Mouse (Mus musculus): ENCODE measurements at regions not wholly inside any gene's neighbourhood (a gene's known extent, or its start where the extent isn't known, plus 50 kb on each side); places are given as distances from the start of the nearest gene placed in this dataset.
"Not testable (repeated sequence)": the region's sequence is repeated elsewhere in the genome, so short reads cannot be mapped to it uniquely, and the experiment has no call there.

DNA sequence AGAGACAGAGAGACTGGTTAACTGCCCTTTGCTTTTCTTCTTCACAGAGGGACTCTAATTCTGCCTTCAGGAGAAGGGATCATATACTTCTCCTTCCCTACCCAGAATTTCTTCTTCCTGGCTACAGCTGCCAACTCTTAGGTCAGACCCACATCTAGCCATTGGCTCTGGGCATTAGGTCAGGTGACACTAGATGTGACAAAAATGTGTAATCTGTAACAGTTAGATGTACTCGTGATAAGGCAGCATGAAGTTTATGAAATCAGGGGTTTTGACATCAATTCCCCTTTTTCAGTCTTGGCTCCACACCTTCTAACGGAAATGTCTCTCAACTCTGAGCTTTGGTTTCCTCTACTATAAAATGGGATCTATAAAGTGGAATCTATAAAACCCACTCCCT is 428.4 kb downstream of the Bmper start:
- DNase-seq: no peak

DNA sequence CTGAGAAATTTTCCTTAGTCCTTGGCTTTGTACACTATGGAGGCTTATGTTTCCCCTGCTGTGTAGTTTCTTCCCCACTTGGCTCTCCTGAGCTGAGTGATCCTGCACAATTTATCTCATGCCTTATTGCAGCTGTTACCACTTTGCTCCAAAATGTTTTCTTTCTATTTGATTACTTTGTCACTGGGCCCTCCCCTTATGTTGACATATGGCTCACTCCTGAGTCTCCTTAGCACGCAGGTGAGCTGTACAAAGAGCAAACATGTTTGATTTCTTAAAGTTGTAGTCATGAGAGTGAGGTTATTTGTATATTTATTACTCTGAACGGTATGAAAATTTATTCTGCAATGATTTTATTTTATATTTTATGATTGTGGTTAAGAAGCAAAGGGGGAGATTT is 430.2 kb downstream of the Bmper start:
- no peak for DNase-seq

DNA sequence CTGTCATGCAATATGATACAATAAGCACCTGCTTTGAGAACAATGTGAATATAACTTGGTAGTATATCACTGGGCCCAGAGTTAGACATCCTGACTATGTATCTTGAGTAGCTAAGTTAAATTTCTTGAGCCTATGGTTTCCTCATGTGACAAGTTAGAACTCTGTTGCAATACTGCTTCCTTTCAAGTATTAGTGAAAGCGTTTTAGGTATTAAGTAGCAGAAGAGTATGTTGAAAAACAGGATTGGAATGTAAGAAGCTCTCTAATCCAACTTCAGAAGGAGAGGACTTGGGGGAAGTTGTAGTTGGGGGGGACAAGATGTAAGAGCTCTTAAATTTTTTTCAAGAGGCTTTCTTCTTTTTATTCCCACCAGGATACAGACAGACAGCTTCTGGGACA is 431.9 kb downstream of the Bmper start:
- no peak for DNase-seq

DNA sequence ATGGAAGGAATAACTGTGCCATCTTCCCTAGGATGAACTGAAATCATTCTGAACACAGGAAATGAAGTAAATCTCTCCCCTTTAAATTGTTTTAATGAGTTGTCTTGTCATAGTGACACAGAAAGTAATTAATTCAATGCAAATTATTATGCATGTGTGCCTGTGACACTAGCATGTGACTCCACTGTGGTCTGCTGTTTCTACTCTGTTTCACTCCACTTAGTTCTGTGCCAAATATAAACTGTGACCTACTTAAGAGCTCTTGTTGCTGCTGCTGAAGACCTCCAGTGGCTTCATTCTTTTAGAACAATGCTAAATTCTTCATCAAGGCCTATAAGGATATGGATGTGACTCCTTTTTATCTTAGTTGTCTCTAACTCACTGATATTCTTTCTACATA is 431.8 kb upstream of the Npsr1 start:
- DNase-seq: no peak

DNA sequence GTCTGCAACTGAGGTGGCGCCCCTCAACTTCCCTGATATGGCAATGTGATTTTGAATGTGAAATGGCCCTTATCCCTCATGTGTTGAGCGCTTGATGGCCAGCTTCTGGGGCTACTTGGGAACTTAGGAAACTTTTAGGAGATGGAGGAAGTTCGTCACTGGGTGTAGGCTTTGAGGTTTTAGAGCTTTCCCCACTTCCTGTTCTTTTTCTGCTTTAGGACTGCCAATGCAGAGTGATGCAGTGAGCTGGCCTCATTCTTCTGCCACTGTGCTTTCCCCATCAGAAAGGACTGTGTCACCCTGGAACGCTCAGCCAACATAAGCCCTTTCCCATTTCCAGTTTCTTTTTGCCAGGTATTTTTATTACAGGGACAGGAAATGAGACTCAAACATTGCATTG is 428.6 kb upstream of the Npsr1 start:
- DNase-seq: peak; percentile 2

DNA sequence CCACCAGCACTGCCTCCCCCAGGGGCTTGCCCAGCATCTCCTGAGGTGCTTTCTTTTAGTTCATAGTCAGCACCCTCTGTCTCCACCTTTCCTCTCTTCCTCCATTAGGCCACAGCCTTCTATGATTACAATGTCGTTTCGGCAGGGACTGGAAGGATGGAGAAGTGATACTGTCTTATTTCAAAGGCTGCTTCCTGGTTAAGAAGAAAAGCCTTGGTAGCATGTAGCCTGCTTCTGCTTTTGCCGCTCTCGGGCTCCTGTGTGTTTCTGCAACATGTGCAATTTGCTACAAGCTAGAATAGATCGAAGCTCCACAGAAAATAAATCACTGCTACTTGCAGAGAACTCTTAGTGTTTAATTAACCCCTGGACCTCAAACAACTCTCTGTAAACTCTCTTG is 427.2 kb upstream of the Npsr1 start:
- no peak for DNase-seq

DNA sequence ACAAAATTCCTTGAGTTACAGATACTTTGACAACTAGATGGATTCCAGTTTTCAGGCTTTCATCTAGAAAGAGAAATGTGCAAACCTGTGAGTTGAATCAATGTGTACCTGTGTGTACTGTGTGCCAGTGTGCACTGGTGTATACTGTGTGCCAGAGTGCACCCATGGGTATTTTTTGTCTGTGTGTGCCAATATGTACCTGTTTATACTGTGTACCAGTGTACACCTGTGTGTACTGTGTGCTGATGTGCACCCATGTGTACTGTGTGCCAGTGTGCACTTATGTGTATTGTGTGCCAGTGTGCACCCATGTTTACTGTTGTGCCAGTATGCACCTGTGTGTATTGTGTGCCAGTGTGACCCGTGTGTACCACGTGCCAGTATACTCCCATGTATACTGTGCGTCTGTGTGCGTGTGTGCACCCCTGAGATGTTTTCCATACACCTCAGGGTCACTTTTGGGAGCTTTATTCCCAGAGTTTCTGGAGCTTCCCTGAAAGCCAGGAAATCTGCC is 424.4 kb upstream of the Npsr1 start:
- no peak for DNase-seq

DNA sequence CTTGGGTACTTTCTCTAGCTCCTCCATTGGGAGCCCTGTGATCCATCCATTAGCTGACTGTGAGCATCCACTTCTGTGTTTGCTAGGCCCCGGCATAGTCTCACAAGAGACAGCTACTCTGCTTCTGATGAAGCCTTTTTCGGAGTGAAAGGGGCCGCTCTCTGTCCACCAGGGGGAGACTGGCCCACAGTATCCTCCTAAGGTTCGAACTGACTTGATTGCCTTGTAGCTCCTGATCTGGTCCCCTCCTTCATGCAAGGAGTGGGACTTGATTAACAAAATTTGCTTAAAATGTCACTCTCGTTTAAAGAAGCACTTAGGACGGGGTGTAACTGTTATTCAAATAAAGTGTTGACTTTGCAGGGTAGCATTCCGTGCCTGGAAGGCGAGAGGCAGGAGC is 423.0 kb upstream of the Npsr1 start:
- DNase-seq: no peak

DNA sequence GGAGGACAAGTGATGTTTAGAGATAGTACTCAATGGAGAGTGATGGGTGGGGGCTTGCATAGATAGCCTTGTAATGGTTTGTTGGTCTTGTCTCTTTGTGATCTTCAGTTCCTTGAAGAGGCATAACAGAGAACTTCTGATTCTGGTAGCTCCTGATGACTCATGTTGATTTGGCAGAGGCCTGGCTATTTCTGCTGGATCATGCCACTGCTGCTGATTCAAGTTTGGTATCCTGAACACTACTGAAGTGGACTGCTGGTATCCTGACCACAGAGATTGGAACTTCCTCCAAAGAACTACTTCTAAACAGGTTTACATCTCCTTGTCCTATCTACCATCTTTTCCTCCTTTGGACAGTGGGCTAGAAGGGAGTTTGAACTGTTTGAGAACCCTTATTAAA is 408.3 kb upstream of the Npsr1 start:
- no peak for DNase-seq

DNA sequence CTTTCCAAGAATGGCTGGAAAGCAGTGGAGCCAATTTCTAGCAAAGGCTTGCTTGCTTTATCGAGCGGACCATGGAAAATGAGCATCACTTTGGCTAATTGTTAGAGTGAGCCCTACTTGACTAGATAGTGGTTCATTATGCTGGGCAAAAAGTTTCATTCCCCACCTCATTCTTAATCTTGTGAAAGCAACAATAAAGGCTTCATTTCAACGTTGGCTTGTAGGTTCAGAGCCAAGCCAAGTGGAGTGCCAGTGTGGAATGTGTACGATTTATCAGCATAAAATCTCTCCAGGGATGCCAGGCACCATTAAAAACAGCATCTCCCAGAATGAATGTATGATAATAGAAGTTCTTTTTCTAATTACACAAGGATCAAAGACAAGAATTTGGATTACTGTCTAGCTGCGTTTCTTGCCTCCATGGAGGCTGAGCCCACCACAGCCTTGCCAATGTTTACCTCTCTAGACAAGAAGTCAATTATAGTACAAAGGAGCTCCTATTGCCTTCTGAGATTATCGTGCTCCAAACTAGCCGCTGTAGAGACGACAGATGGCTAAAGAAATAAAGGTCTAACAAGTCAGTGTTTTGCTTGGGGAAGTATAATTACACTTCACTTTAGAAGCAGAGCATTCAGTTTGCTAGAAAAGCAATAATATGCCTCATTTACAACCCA is 404.9 kb upstream of the Npsr1 start:
- no peak for DNase-seq

DNA sequence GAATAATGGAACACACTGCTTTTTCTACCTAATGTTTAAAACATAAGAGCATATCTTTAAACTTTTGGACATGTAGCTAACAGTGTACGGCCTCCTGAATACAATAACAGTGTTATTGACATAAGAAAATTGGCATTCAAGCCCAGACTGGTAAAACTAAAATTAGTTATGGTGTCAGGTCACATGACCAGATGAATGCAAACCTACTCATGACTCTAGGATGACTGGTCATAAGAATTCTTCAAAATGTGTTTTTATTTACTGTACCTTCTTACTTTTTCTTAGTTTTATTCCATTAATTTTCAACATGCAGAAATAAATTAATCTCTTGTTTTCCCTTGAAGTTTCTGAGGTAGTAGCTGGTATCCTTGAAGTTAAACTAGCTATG is 404.4 kb upstream of the Npsr1 start:
- no peak for DNase-seq

DNA sequence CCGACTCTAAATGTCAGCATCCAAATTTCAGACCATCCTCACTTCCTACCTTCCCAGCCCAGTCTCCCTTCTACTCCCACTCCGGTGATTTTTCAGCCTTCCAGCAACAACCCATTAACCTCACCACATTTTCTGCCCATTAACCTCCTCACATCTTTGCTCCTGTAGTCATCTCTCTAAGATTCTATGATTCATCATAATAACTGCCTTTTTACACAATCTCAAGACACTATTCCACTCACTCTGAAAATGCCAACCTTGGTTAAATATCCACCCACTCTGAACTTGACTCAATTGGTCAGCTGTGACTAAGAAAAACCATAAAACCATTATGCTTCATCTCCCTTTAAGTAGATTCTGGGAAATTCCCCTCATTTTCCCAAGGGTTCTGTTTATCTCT is 403.3 kb upstream of the Npsr1 start:
- no peak for DNase-seq

DNA sequence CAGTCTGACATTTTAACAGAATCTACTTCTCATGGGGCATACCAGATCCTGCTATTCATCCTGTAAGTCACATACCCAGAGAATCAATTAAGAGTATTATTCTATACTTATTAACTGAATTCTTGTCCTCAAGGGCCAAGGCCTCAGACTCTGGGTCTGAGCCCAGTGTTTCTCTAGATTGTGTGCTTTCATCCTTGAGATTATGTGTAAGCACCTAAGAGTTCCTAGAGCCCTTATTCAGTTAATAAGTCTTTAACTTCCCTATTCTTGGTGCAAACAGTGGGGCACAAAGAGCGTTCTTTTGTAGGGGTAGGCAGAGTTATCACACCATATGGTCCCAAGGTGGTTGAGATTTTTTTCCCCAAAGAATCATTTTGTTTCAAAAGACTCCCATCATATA is 397.2 kb upstream of the Npsr1 start:
- DNase-seq: no peak

DNA sequence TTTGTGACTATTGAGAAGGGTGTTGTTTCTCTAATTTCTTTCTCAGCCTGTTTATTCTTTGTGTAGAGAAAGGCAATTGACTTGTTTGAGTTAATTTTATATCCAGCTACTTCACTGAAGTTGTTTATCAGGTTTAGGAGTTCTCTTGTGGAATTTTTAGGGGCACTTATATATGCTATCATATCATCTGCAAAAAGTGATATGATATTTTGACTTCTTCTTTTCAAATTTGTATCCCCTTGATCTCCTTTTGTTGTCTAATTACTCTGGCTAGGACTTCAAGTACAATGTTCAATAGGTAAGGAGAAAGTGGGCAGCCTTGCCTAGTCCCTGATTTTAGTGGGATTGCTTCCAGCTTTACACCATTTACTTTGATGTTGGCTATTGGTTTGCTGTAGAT is 380.2 kb upstream of the Npsr1 start:
- DNase-seq: not testable (repeated sequence)

DNA sequence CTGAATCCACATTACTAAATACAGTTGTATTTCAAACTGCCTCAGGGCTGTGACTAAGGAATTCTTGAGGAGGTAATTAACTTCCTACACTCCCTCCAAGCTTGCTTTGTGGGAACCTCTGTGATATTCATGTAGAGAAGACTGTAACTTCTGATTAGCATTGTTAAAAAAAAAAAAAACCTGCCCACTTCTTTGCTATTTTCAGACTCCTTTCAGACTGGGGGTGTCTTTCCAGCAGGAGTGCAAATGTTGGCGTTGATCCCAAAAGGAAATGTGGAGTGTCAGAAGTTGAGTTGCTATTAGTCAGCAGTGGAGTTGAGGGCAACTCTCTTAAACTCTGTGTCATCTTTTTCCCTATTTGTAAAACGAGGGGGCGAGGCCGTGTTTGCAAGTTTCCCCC is 369.0 kb upstream of the Npsr1 start:
- DNase-seq: no peak

DNA sequence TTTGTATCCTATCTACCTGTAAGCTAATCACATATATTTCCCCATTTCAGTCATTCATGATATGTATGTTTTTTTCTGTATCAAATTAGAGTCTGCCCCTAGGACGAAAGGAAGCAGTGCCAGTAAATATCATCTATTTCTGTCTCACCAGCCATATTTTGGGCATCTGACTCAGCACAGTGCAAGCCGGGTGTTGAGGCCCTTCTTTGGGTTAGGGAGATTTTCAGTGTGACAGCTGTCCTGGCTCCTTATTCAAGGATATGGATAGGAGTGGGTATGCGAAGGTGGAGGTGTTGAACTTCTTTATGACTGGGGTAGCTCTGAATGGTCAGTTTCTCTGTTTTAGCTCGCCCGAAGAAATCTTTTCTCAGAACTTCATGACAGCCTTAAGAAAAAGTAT is 345.3 kb upstream of the Npsr1 start:
- DNase-seq: no peak

DNA sequence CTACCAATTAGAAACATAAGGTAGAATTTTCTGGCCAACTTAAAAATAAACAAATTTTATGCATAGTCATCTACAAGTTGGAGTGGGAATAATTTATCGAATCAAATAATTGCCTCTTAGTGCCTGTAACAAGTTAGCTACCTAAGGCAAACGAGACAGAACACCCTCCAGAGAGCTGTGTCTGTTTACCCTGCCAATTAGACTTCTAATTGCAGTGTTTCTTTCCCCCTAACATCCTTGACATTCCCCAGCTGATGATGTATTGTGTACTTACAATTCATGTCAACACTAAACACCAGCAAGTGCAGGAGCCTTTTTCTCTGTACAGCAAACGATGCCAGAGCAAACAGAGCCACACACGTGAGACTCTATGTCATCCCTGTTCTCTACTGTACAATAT is 311.1 kb upstream of the Npsr1 start:
- DNase-seq: no peak

Data from kidney, adult 9 months (tissue).